Mouse (Mus musculus) neural tube, embryonic 10.5 days (tissue): ENCODE results near the gene Gch1.
"Not testable (repeated sequence)": the region's sequence is repeated elsewhere in the genome, so short reads cannot be mapped to it uniquely, and the experiment has no call there.

ENCODE experiments used
- DNase-seq: peaks from one replicate; pipeline ENCODE4 v3.0.0-alpha.2; 2017; ENCODE audit warnings: low spot score; ENCODE audit errors: extremely low spot score

The Gch1 gene

DNA sequence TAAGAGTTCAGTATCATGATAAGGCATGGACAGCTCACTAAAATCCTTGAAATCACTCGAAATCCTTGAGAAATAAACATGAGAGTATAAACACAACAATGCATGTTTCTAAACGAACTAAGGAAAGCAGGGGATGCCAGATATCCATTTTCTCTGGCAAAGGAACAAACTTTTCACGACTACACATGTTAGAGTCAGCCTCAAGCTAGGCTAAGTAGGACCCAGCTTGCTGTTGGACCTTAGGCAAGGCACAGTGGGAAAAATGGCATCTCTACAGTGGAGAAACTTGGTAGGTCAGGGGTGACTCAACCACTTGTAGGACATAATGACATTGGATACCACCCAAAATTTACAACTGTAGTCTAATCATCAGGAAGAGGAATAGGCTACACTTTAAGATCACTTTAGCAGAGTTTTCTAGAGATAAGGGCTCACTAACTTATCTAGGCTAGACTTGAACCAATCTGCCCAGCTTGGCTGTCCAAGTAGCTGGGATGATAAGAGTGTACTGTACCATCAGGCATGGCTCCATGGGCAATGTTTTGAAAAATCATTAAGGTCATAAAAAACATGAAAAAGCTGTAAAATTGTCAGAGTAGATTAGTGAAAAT is 18.6 kb downstream of the Gch1 start:
- no peak for DNase-seq

DNA sequence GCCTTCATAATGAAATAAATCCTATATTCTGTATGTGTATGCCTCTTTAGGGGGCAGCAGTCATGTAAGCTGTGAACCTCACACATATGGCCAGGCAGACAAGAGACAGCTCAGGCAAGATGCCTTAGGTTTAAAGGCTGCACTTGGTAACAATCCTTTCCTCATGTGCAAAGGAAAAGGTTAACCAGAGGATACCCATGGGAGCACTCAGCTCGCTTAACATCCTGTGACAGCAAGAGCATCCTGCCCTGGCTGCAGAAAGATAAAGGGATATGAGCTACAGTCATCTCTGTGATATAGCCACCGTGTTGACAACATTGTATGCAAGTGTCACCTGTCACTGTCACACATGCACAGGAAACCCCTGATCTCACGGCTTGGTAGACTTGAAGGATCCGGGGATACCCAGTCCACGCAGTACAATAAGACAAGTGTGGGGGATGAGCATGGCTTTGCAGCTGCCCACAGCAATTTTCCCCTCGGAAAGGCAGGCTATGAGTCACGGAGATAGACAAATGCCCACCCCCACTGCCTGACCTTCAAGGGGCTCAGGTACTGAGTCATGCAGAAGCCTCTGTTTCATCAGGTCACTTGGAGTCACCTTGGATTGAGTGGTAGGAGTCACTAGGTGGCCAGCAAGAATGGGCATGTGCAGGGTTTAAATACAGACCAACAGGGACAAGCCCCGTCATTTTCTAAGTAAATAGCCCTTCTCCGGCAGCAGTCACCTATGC is 19.4 kb downstream of the Gch1 start:
- DNase-seq, result no peak

GRCm38 (mm10) chr14:47165741-47166140 is 23.5 kb downstream of the Gch1 start:
- no peak for DNase-seq

- no peak for DNase-seq
Measured at GRCm38 (mm10) chr14:47165117-47165516, 24.1 kb downstream of the Gch1 start.

DNA sequence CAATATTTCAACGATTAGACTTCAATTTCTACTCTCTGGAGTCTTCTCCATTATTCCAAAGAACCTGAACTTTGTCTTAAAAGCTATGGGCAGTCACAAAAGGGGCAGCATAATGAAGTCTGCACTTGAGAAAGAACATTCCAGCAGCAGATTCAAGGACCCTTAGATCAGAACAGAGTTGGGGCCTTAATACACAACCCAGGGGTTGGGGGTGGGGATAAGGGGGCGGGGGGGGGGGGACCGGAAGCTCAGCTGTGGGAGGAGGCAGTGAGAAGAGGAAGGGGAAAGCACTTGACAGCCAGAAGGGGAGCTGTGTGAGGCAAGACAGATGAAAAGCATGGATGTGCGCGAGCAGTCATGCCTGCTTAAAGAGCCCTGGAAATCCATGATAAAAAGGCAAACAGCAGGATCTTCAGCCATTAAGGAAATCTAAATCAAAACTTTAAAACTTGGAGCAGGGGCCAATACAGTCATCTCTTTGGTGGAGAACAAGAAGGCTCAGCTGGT is 27.2 kb downstream of the Gch1 start:
- DNase-seq, result no peak

- no peak for DNase-seq
Measured at GRCm38 (mm10) chr14:47160051-47160640, 29.1 kb downstream of the Gch1 start.

DNA sequence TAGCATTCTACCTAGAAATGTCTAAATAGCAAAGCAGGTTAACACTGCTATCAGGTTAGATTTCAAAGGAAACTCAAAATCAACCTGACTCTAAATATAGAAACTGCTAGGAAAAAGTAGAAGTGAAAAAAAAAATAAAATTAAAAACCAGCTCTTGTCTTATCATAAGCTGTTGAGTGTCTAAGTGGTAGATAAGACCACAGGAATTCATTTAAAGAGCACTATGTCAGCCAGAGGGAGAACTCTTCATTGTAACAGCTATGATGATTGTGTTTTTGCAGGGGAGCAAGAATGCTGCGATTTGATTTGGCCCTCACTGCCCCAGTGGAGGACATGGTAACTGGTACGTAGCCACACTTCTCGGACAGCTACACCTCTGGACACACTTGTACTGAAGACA is 34.9 kb downstream of the Gch1 start:
- DNase-seq, result no peak

DNA sequence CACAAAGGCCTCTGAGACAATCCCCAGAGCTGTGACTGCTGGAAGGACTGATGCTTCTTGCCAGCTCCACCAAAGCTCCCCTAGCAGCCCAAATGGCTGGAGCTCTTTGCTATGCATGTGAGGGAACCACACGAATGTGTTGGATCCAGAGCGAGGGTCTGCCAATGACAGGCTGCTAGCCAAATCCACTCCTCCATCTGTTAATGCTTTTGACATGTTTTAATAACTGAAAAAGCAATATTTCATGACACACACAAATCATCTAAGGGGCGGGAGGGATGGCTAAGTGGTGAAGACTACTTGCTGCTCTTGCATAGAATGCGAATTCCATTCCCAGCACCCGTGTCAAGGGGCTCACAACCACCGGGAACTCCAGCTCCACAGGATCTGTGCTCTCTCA is 37.9 kb downstream of the Gch1 start:
- no peak for DNase-seq

DNA sequence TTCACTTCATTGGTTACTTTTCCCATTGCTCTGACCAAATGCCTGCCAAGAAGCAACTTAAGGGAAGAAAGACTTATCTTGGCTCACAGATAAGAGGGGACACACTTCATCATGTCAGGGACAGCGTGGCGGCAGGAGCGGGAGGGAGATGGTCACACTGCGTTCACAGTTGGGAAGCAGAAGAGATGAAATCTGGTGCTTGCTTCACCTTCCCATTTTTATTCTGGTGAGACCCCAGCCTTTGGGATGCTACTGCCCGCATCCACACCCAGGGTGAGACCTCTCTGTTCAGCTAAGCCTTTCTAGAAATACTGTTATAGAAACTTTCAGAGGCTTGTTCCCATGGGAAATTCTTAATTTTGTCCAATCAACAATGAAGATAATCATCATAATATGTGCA is 44.9 kb downstream of the Gch1 start:
- DNase-seq, result no peak

- no peak for DNase-seq
Measured at GRCm38 (mm10) chr14:47138853-47139252, 50.4 kb downstream of the Gch1 start.

- DNase-seq, result no peak
Measured at GRCm38 (mm10) chr14:47136637-47137036, 52.6 kb downstream of the Gch1 start.

- DNase-seq, result no peak
Measured at GRCm38 (mm10) chr14:47133948-47134347, 55.3 kb downstream of the Gch1 start.

DNA sequence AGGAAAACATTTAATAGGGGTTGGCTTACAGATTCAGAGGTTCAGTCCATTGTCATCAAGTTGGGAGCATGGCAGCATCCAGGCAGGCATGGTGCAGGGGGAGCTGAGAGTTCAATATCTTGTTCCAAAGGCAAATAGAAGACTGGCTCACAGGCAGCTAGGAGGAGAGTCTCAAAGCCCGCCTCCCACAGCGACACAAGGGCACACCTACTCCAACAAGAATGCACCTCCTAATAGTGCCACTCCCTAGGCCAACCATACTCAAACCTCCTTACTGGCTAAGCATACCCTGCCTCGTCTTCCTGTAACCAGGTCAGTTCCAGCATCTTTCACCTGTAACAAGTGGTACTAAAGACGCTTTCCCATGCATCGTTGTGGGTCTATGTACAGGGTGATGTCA is 61.2 kb downstream of the Gch1 start:
- no peak for DNase-seq

GRCm38 (mm10) chr14:47117522-47117921 is 71.7 kb downstream of the Gch1 start:
- DNase-seq, result no peak

- no peak for DNase-seq
Measured at GRCm38 (mm10) chr14:47116062-47116762, 73.0 kb downstream of the Gch1 start.

GRCm38 (mm10) chr14:47115154-47115553 is 74.1 kb downstream of the Gch1 start:
- no peak for DNase-seq

GRCm38 (mm10) chr14:47111341-47111740 is 77.9 kb downstream of the Gch1 start:
- no peak for DNase-seq

GRCm38 (mm10) chr14:47110391-47110790 is 78.8 kb downstream of the Gch1 start:
- not testable (repeated sequence) for DNase-seq

- DNase-seq, result no peak
Measured at GRCm38 (mm10) chr14:47107461-47107860, 81.8 kb downstream of the Gch1 start.

DNA sequence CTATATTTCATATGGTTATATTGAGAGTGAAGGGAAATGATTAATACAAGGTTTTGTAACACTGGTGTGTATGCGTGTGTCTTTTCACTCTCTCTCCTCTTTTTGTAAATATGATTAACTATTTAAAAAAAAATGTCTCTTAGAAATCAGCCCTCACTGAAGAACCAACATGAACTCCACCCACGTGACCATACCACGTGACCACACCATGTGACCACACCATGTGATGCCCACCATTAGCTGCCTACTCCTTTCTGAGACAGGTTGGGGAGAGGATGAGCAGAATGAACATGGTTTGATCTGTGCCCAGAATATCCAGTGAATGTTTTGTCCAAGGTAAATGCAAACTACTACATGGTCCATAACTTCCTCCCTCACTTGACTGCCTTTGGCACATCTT is 83.5 kb downstream of the Gch1 start:
- no peak for DNase-seq

DNA sequence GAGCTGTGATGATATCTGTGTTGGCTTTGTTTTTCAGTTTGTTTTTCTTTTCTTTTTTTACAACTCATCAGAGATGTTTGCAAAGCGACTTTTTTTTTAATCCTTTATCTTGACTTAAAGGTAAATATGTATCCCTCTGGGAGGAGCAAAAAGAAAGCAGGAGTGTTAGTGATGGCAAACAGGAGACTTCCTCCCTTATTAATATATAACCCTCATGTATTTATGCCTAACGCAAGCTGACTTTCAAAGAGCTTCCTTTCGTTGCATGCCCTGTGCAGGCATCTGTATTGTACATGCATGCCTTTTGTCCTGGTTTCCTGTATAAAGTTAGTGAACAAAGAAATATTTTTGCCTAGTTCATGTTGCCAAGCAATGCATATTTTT is 84.0 kb downstream of the Gch1 start:
- DNase-seq, result no peak
